Mouse (Mus musculus) spleen, adult 2 months (tissue): ENCODE results near the gene Rab27a. TPM values are rescaled to one million over a fixed set of nuclear protein-coding genes. Genes with fewer than 3 reads are reported as not detected.

Experiments used
- DNase-seq, 2 experiments: peaks; one replicate each; pipeline versions ENCODE4 v3.0.0 to v3.0.0-alpha.2; 2012 to 2021; ENCODE audit warnings: low spot score in 2 of 2, low read depth in 1 of 2
- H3K27ac ChIP-seq: fragments of 200-500 bp; 2 replicates; pipeline ENCODE4 v1.5.1; 2012; ENCODE audit warnings: low read length, inconsistent platforms; ENCODE audit not compliant: insufficient read depth
- H3K27me3 ChIP-seq: fragments of 200-500 bp; 2 replicates; pipeline ENCODE4 v1.6.1; 2012; ENCODE audit warnings: mild to moderate bottlenecking, moderate library complexity, low read length, inconsistent platforms; ENCODE audit not compliant: control insufficient read depth, insufficient read depth
- H3K36me3 ChIP-seq: fragments of 200-500 bp; 2 replicates; pipeline ENCODE4 v1.6.1; 2012; ENCODE audit warnings: mild to moderate bottlenecking, low read length, inconsistent platforms; ENCODE audit not compliant: control insufficient read depth, insufficient read depth
- H3K4me1 ChIP-seq: fragments of 200-500 bp; 2 replicates; pipeline ENCODE4 v1.6.1; 2011; ENCODE audit warnings: inconsistent platforms; ENCODE audit not compliant: control insufficient read depth, insufficient read depth, insufficient read length
- H3K4me3 ChIP-seq: fragments of 200-500 bp; 2 replicates; pipeline ENCODE4 v1.5.1; 2011; ENCODE audit warnings: mild to moderate bottlenecking, inconsistent platforms; ENCODE audit not compliant: insufficient read depth, insufficient read length; ENCODE audit errors: extremely low read depth
- CTCF ChIP-seq: fragments of 200-500 bp; IDR thresholded peaks from 2 replicates; pipeline ENCODE4 v1.5.1; 2011; ENCODE audit warnings: mild to moderate bottlenecking, inconsistent platforms; ENCODE audit not compliant: insufficient read depth, insufficient read length, insufficient replicate concordance; ENCODE audit errors: extremely low read depth
- POLR2A ChIP-seq: fragments of 200-500 bp; IDR thresholded peaks from 2 replicates; pipeline ENCODE4 v1.6.1; 2011; ENCODE audit warnings: low read depth, low read length, inconsistent platforms
- WGBS: fragments of 180-500 bp; shearing (Covaris S2); methylation state at CpG from one replicate; pipeline ENCODE4 v1.1.7; 2018; 5-methylcytosine and 5-hydroxymethylcytosine counted together
- polyA plus RNA-seq: library from polyadenylated mRNA; depleted of rRNA; stranded (reverse); fragments of >200 nt; gene quantifications from 2 replicates; pipeline ENCODE4 v1.2.3, GENCODE M21; 2012

The Rab27a gene
- polyA plus RNA-seq, 1 experiment = 7.0 TPM

DNA sequence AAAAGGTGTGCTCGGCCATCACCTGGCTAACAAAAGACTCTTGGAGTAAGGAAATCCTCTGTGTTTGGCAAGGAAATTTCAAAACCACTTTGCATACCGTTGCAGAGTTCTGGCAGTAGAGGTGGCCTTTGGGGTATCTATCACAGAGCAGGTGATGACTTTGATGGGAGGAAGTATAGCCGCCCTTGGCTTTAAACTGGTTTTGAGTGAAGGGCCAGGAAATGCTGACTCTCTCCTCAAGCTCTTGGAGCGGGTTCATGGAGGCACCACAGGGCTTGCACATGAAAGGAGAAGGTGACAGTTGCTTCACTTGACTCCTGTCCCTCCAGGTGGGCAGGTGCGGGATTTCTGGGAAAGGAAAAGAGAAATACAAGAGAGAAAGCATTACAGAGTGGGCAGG is 42.9 kb downstream of the Rab27a start:
- H3K4me3 ChIP-seq = no peak overlapping the region
- no peak overlapping the region for H3K27ac ChIP-seq
- no peak for DNase-seq
- TF ChIP-seq CTCF (no peak), POLR2A (no peak)
- peaks cover 6% of the 10 kb centered on the region; the same call in 1 of the 2 replicates for H3K4me1 ChIP-seq
- H3K36me3 ChIP-seq = 0 out of 2 replicates have a peak, but pooled peaks cover 1% of the 10 kb centered on the region
- H3K27me3 ChIP-seq = no peaks in the 10 kb centered on the region
- WGBS = 51% methylated on average over 5 of the region's 5 CpGs

DNA sequence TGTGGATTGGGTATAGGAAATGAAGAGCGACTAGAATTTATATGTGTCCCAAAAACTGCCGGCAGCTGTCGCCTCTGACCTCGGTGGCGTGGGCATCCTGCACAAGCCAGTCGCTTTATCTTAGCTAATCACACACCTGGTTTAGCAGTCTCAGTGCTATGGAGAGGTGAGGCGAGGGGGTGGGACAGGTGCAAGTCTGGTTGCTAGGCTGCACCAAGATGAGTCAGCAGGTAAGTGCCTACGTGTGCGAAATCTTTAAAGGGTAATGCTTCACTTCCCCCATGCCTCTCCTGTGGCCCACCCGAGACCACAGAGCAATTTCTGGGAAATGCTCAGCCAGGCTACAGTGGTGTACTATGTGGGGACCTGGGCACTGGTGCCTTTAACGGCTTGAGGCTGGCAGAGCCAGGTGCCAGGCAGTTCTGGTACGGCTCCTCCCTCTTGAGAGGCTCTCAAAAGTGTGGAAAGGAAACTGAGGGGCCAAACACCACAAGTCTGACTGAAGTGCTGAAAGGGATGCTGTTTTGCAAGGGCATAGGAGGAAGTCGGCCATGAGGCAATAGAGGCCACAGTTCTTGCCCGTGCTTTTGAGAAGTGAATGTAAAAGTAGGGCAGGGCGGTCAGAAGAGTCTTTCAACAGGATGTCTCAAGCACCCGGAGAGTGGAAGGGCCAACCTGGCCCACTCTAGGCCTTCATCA is 44.7 kb downstream of the Rab27a start:
- Histone ChIP-seq H3K4me1 (peaks cover 4% of the 10 kb centered on the region; the same call in 1 of the 2 replicates), H3K27ac (peak overlapping the region; percentile 70), H3K4me3 (no peak overlapping the region), H3K36me3 (0 out of 2 replicates have a peak, but pooled peaks cover 1% of the 10 kb centered on the region), H3K27me3 (no peaks in the 10 kb centered on the region)
- TF ChIP-seq POLR2A (no peak), CTCF (no peak)
- DNase-seq = peak; percentile 10 to 30
- WGBS = 17% methylated on average over 16 of the region's 16 CpGs

DNA sequence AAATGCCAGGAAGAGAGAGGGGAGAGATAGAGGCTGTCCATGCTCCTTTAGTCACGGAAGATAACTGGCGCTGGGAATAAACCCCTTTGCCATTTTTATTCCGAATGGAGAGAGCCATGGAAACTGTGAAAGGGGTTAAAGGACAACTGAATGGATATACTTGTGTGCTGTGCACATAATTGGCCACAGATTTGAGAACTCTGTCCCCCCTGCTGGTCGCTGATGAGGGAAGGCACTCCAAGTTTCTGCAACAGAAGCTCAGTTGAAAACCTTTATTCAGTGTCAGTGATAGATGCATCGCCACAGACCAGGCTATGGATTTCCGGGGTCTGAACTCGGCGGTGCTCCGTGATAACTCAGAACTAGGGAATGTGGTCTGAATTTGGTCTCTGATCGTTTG is 45.5 kb downstream of the Rab27a start:
- H3K4me3 ChIP-seq = no peak overlapping the region
- no peak overlapping the region for H3K27ac ChIP-seq
- no peak for DNase-seq
- H3K36me3 ChIP-seq = peaks cover under 1% of the 10 kb centered on the region; the same call in 1 of the 2 replicates
- no peaks in the 10 kb centered on the region for H3K27me3 ChIP-seq
- peaks cover 4% of the 10 kb centered on the region; the same call in 1 of the 2 replicates for H3K4me1 ChIP-seq
- no peak for TF ChIP-seq CTCF
- no peak for TF ChIP-seq POLR2A
- WGBS = 86% methylated on average over 10 of the region's 10 CpGs

DNA sequence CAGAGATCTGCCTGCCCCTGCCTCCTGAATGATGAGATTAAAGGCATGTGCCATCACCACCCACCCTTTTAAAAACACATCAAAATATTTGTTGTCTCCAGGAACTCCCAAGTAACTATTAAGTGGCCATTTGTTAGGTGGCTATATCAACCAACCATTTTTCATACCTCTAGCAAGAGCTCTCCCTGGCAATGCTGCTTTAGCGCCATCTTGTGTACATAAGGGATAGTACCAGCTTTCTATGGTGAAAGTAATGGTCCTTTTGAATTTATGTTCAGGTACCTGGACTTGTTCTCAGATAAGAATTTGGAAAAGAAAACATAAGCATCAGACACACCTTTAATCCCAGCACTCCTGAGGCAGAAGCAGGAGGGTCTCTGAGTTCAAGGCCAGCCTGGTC is 47.1 kb downstream of the Rab27a start:
- no peak overlapping the region for H3K27ac ChIP-seq
- no peaks in the 10 kb centered on the region for H3K27me3 ChIP-seq
- no peak overlapping the region for H3K4me3 ChIP-seq
- peaks cover 4% of the 10 kb centered on the region; the same call in 1 of the 2 replicates for H3K4me1 ChIP-seq
- WGBS = 2% methylated on average over 1 of the region's 1 CpGs
- peak in 1 of 2 experiments; percentile 27 for DNase-seq
- TF ChIP-seq CTCF (peak; percentile 37; the same call in 1 of the 2 replicates), POLR2A (no peak)
- peaks cover 5% of the 10 kb centered on the region for H3K36me3 ChIP-seq

DNA sequence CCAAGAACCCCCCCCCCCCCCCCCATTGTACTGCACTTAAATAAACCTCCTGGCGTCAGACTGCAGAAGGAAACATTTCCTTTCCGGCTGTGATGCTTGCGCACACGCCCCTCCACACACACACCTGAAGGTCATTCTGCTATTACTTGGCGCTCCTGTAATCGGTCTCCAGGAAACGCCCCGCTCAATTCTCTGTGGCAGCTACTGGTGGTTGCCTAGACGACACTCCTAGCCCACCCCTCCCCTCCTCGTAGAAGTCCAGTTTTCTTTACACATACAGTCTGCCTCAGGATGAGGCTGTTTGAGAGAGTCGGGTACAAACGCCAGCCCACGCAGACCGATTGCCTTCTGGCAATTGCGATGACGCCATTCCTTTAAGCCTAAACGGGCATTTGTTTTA is 49.9 kb downstream of the Rab27a start:
- 85% methylated on average over 17 of the region's 17 CpGs for WGBS
- H3K4me3 ChIP-seq = no peak overlapping the region
- no peak overlapping the region for H3K27ac ChIP-seq
- peaks cover 5% of the 10 kb centered on the region for H3K36me3 ChIP-seq
- H3K4me1 ChIP-seq = peaks cover 4% of the 10 kb centered on the region; the same call in 1 of the 2 replicates
- DNase-seq = no peak
- no peak for TF ChIP-seq CTCF
- no peak for TF ChIP-seq POLR2A
- no peaks in the 10 kb centered on the region for H3K27me3 ChIP-seq

DNA sequence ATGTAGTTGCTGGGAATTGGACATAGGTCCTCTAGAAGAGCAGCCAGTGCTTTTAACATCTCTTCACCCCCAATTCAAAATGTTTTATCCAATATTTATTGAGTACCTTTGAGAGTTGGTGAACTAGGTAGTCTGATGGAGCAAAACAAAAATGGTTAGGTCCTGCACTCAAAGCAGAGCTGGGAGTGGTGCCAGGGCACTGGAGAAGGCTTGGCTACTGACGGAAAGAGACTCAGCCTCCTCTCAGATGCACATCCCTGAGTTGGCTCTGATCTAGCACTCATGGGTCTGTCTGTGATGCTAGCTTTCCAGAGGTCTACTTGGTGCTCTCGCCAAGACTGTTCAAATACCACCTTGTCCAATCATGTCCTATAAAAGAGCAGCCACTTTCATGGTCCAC is 53.2 kb downstream of the Rab27a start:
- WGBS = 89% methylated on average over 2 of the region's 2 CpGs
- Histone ChIP-seq H3K27ac (no peak overlapping the region), H3K4me3 (no peak overlapping the region), H3K4me1 (0 out of 2 replicates have a peak, but pooled peaks cover under 1% of the 10 kb centered on the region), H3K36me3 (peaks cover 5% of the 10 kb centered on the region), H3K27me3 (peaks cover under 1% of the 10 kb centered on the region; the same call in 1 of the 2 replicates)
- TF ChIP-seq POLR2A (no peak), CTCF (no peak)
- DNase-seq = no peak

DNA sequence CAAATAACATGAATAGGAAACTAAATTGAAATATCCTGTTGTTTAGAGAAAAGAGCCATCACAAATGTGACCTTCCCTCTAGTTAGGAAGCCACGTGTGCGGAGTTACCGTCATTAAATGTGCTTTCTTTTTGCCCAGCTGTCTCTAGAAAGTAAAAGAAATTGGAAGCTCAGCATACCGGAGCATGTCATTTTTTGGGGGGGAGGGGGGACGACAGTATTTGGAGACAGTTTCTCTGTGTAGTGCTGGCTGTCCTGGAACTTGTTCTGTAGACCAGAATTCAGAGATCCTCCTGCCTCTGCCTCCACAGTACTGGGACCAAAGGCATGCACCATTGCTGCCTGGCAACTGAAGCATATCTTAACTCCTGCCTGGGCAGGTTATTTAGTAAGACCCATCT is 56.9 kb downstream of the Rab27a start, which contains the start of gene Khdc3:
Khdc3 (plus strand) TSS at position 301 of the 400 bp plus-strand sequence.
- Histone ChIP-seq H3K4me1 (0 out of 2 replicates have a peak, but pooled peaks cover 6% of the 10 kb centered on the region), H3K4me3 (no peak within 1 kb of the TSS), H3K36me3 (no peaks in the 10 kb centered on the region), H3K27me3 (peaks cover 8% of the 10 kb centered on the region), H3K27ac (no peak within 1 kb of the TSS)
- DNase-seq = no peak
- WGBS = 93% methylated on average over 5 of the region's 5 CpGs
- TF ChIP-seq CTCF (no peak), POLR2A (no peak)
